Mouse (Mus musculus): ENCODE measurements at regions not wholly inside any gene's neighbourhood (a gene's known extent, or its start where the extent isn't known, plus 50 kb on each side); places are given as distances from the start of the nearest gene placed in this dataset.

DNA sequence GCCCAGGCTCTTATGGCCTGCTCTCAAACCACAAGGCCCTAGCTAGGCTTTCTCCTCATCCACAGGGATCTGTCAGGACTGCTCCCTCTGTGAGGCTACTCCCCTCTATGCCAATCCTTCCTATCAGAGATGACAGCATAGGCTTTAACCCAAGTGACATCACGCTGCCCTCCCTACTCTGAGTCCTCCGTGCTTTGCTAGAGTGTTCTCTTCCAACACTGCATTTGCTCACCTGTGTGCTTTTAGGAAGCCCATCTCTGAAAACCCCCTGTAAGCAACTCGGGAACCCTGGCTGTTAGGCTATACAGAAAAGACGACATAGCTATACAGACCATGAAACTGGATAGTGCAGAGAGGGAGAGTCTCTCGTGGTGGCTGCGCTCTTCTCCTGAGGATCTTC lies 216.3 kb upstream of the Mkln1 start:
- no peak for TF ChIP-seq POLR2A (IDR thresholded peaks at IDR 0.05; ENCODE audit: borderline replicate concordance, extremely low read depth, low read depth, low read length)
- TF ChIP-seq CTCF (IDR thresholded peaks at IDR 0.05; ENCODE audit: insufficient read depth, low read length): no peak

All from lung, adult 2 months (tissue).